Mouse (Mus musculus): Measurements from ENCODE around the gene Aff2. TPM values are rescaled to one million over a fixed set of nuclear protein-coding genes. Genes with fewer than 3 reads are reported as not detected.

Gene Aff2
- polyA plus RNA-seq, 1 experiment: 0.40 TPM

DNA sequence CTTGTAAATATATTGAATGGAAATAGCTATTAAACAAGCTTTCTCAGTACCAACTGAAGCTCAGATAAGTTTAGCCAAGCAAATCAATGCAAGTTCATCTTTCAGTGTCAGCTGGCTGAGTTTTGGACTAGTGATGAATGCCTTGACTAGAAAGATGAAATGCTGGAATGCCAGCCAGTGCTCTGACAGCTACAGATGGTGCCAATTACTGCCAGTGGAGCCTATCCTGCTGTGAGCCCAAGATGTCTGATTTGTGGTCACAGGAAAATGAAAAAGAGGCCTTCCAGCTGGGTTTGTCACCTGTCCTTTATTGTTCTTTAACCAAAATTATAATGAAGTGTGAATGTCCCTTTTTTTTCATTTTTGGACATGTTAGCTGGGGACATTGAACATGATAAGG lies 248.7 kb downstream of the Aff2 start:
- Histone ChIP-seq H3K36me3 (ENCODE audit: control insufficient read depth, insufficient read depth) (no peaks in the 10 kb centered on the region), H3ac (ENCODE audit: control insufficient read depth, insufficient read length, low read depth) (no peak overlapping the region), H3K79me2 (ENCODE audit: control insufficient read depth, insufficient read depth) (no peaks in the 10 kb centered on the region), H3K4me3 (ENCODE audit: insufficient read depth, poor library complexity, severe bottlenecking) (no peak overlapping the region), H3K27me3 (ENCODE audit: control insufficient read depth, insufficient read depth, insufficient read length) (no peaks in the 10 kb centered on the region), H3K79me3 (ENCODE audit: low read depth) (no peaks in the 10 kb centered on the region)
- TF ChIP-seq MYOD1 (IDR thresholded peaks at IDR 0.05; ENCODE audit: control insufficient read depth, insufficient read length, low read depth) (no peak), USF1 (IDR thresholded peaks at IDR 0.05; ENCODE audit: low read depth) (no peak), CEBPB (IDR thresholded peaks at IDR 0.05; ENCODE audit: low read depth) (no peak), CTCF (IDR thresholded peaks at IDR 0.05; ENCODE audit: control insufficient read depth, insufficient read depth, insufficient read length) (no peak), FOSL1 (IDR thresholded peaks at IDR 0.05; ENCODE audit: insufficient read depth, low read length, poor library complexity, severe bottlenecking) (no peak), MYOG (IDR thresholded peaks at IDR 0.05; ENCODE audit: control insufficient read depth, extremely low read depth, insufficient read length) (no peak), MAX (IDR thresholded peaks at IDR 0.05) (no peak)

- TF ChIP-seq CEBPB (IDR thresholded peaks at IDR 0.05; ENCODE audit: low read depth) (no peak), MYOG (IDR thresholded peaks at IDR 0.05; ENCODE audit: control insufficient read depth, extremely low read depth, insufficient read length) (no peak), FOSL1 (IDR thresholded peaks at IDR 0.05; ENCODE audit: insufficient read depth, low read length, poor library complexity, severe bottlenecking) (no peak), MYOD1 (IDR thresholded peaks at IDR 0.05; ENCODE audit: control insufficient read depth, insufficient read length, low read depth) (no peak), USF1 (IDR thresholded peaks at IDR 0.05; ENCODE audit: low read depth) (no peak)
- Histone ChIP-seq H3K4me3 (ENCODE audit: insufficient read depth, poor library complexity, severe bottlenecking) (no peak overlapping the region), H3K79me3 (ENCODE audit: low read depth) (no peaks in the 10 kb centered on the region)
These were observed 302.9 kb downstream of the Aff2 start for GRCm38 (mm10) chrX:69663038-69663437.

GRCm38 (mm10) chrX:69666145-69666677 lies 306.1 kb downstream of the Aff2 start:
- Histone ChIP-seq H3K36me3 (ENCODE audit: control insufficient read depth, insufficient read depth) (no peaks in the 10 kb centered on the region), H3K27me3 (ENCODE audit: control insufficient read depth, insufficient read depth, insufficient read length) (no peaks in the 10 kb centered on the region)
- TF ChIP-seq CTCF (IDR thresholded peaks at IDR 0.05; ENCODE audit: control insufficient read depth, insufficient read depth, insufficient read length) (no peak), USF1 (IDR thresholded peaks at IDR 0.05; ENCODE audit: low read depth) (no peak), MYOG (IDR thresholded peaks at IDR 0.05; ENCODE audit: control insufficient read depth, extremely low read depth, insufficient read length) (no peak), CEBPB (IDR thresholded peaks at IDR 0.05; ENCODE audit: low read depth) (no peak), FOSL1 (IDR thresholded peaks at IDR 0.05; ENCODE audit: insufficient read depth, low read length, poor library complexity, severe bottlenecking) (no peak), MYOD1 (IDR thresholded peaks at IDR 0.05; ENCODE audit: control insufficient read depth, insufficient read length, low read depth) (no peak), MAX (IDR thresholded peaks at IDR 0.05) (no peak)

More at GRCm38 (mm10) chrX:69663038-69663437, 302.9 kb downstream of the Aff2 start:
- Histone ChIP-seq H3K36me3 (ENCODE audit: control insufficient read depth, insufficient read depth) (no peaks in the 10 kb centered on the region), H3K79me2 (ENCODE audit: control insufficient read depth, insufficient read depth) (no peaks in the 10 kb centered on the region), H3K27me3 (ENCODE audit: control insufficient read depth, insufficient read depth, insufficient read length) (no peaks in the 10 kb centered on the region), H3ac (ENCODE audit: control insufficient read depth, insufficient read length, low read depth) (no peak overlapping the region)

GRCm38 (mm10) chrX:69675691-69676090 lies 315.6 kb downstream of the Aff2 start:
- Histone ChIP-seq H3ac (ENCODE audit: control insufficient read depth, insufficient read length, low read depth) (no peak overlapping the region), H3K79me3 (ENCODE audit: low read depth) (no peaks in the 10 kb centered on the region), H3K27me3 (ENCODE audit: control insufficient read depth, insufficient read depth, insufficient read length) (no peaks in the 10 kb centered on the region), H3K79me2 (ENCODE audit: control insufficient read depth, insufficient read depth) (no peaks in the 10 kb centered on the region), H3K36me3 (ENCODE audit: control insufficient read depth, insufficient read depth) (no peaks in the 10 kb centered on the region), H3K4me3 (ENCODE audit: insufficient read depth, poor library complexity, severe bottlenecking) (no peak overlapping the region)
- no peak for TF ChIP-seq FOSL1 (IDR thresholded peaks at IDR 0.05; ENCODE audit: insufficient read depth, low read length, poor library complexity, severe bottlenecking)
- TF ChIP-seq MYOD1 (IDR thresholded peaks at IDR 0.05; ENCODE audit: control insufficient read depth, insufficient read length, low read depth): no peak
- no peak for TF ChIP-seq MYOG (IDR thresholded peaks at IDR 0.05; ENCODE audit: control insufficient read depth, extremely low read depth, insufficient read length)
- no peak for TF ChIP-seq USF1 (IDR thresholded peaks at IDR 0.05; ENCODE audit: low read depth)
- TF ChIP-seq CTCF (IDR thresholded peaks at IDR 0.05; ENCODE audit: control insufficient read depth, insufficient read depth, insufficient read length): no peak
- no peak for TF ChIP-seq CEBPB (IDR thresholded peaks at IDR 0.05; ENCODE audit: low read depth)

More at GRCm38 (mm10) chrX:69666145-69666677, 306.1 kb downstream of the Aff2 start:
- H3K4me3 ChIP-seq (ENCODE audit: insufficient read depth, poor library complexity, severe bottlenecking): no peak overlapping the region
- H3ac ChIP-seq (ENCODE audit: control insufficient read depth, insufficient read length, low read depth): no peak overlapping the region
- H3K79me2 ChIP-seq (ENCODE audit: control insufficient read depth, insufficient read depth): no peaks in the 10 kb centered on the region
- no peaks in the 10 kb centered on the region for H3K79me3 ChIP-seq (ENCODE audit: low read depth)

DNA sequence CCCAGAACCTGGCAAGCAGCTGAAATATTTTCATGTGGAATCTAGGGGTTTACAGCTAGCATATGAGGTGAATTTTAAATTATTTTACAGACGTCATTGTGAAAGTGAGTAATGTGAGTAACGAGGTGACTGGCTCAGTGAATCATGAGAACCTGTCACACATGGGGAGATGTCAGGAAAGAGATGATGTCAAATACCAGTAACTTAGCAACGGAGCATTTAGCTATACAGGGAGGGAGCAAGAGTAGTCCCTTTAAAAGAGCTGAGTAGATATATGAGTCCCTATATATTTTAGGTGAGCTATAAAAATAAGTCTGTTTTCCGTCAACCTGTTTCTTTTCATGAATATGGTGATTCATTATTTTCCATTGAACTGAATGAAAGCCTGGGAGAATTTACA lies 338.7 kb downstream of the Aff2 start:
- Histone ChIP-seq H3K79me3 (ENCODE audit: low read depth) (no peaks in the 10 kb centered on the region), H3ac (ENCODE audit: control insufficient read depth, insufficient read length, low read depth) (no peak overlapping the region), H3K27me3 (ENCODE audit: control insufficient read depth, insufficient read depth, insufficient read length) (no peaks in the 10 kb centered on the region), H3K4me3 (ENCODE audit: insufficient read depth, poor library complexity, severe bottlenecking) (no peak overlapping the region), H3K79me2 (ENCODE audit: control insufficient read depth, insufficient read depth) (no peaks in the 10 kb centered on the region), H3K36me3 (ENCODE audit: control insufficient read depth, insufficient read depth) (no peaks in the 10 kb centered on the region)
- TF ChIP-seq CEBPB (IDR thresholded peaks at IDR 0.05; ENCODE audit: low read depth) (no peak), MAX (IDR thresholded peaks at IDR 0.05) (no peak), MYOD1 (IDR thresholded peaks at IDR 0.05; ENCODE audit: control insufficient read depth, insufficient read length, low read depth) (no peak), USF1 (IDR thresholded peaks at IDR 0.05; ENCODE audit: low read depth) (no peak), FOSL1 (IDR thresholded peaks at IDR 0.05; ENCODE audit: insufficient read depth, low read length, poor library complexity, severe bottlenecking) (no peak), MYOG (IDR thresholded peaks at IDR 0.05; ENCODE audit: control insufficient read depth, extremely low read depth, insufficient read length) (no peak), CTCF (IDR thresholded peaks at IDR 0.05; ENCODE audit: control insufficient read depth, insufficient read depth, insufficient read length) (no peak)

DNA sequence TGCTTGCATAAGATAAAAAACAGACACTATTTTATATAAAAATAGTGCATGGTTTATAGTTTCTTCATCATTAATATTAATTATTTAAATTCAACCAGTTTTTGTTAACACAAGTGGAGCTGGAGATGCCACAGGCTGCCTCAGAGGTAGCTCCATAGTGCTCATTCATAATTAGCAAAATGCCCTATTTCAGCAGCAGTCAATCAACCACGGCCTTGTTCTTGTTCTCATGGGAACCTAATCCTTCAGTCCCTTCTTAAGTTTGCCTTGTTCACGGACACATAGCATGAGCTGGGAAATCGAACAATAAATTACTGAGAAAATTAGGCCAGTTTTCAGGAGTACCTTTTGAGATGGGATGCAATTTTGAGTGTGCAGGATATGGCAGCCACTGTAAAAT lies 378.9 kb downstream of the Aff2 start:
- no peaks in the 10 kb centered on the region for H3K79me3 ChIP-seq (ENCODE audit: low read depth)

More for the DNA sequence above, 378.9 kb downstream of the Aff2 start:
- no peaks in the 10 kb centered on the region for H3K27me3 ChIP-seq (ENCODE audit: control insufficient read depth, insufficient read depth, insufficient read length)
- H3K79me2 ChIP-seq (ENCODE audit: control insufficient read depth, insufficient read depth): no peaks in the 10 kb centered on the region
- no peaks in the 10 kb centered on the region for H3K36me3 ChIP-seq (ENCODE audit: control insufficient read depth, insufficient read depth)
- TF ChIP-seq MYOG (IDR thresholded peaks at IDR 0.05; ENCODE audit: control insufficient read depth, extremely low read depth, insufficient read length) (no peak), FOSL1 (IDR thresholded peaks at IDR 0.05; ENCODE audit: insufficient read depth, low read length, poor library complexity, severe bottlenecking) (no peak), MYOD1 (IDR thresholded peaks at IDR 0.05; ENCODE audit: control insufficient read depth, insufficient read length, low read depth) (no peak), CTCF (IDR thresholded peaks at IDR 0.05; ENCODE audit: control insufficient read depth, insufficient read depth, insufficient read length) (no peak), CEBPB (IDR thresholded peaks at IDR 0.05; ENCODE audit: low read depth) (no peak), MAX (IDR thresholded peaks at IDR 0.05) (no peak), USF1 (IDR thresholded peaks at IDR 0.05; ENCODE audit: low read depth) (no peak)
- no peak overlapping the region for H3ac ChIP-seq (ENCODE audit: control insufficient read depth, insufficient read length, low read depth)
- no peak overlapping the region for H3K4me3 ChIP-seq (ENCODE audit: insufficient read depth, poor library complexity, severe bottlenecking)

All from C2C12 (cell line).